Mouse (Mus musculus) midbrain, embryonic 13.5 days (tissue): Measurements from ENCODE around the gene Dpm1. TPM values are rescaled to one million over a fixed set of nuclear protein-coding genes. Genes with fewer than 3 reads are reported as not detected.

Experiments used
- ATAC-seq: fragments of 200-750 bp; cut with Nextera tagmentation; 2 replicates; pipeline ENCODE4 v1.8.0; 2017; ENCODE audit warnings: mild to moderate bottlenecking, moderate TSS enrichment, moderate library complexity
- H3K27ac ChIP-seq: fragments of 300-500 bp; sonication (generic); 2 replicates; pipeline ENCODE4 v1.5.1; 2015; ENCODE audit warnings: inconsistent platforms, mild to moderate bottlenecking, moderate library complexity
- H3K27me3 ChIP-seq: fragments of 300-500 bp; sonication (generic); 2 replicates; pipeline ENCODE4 v1.6.1; 2015; ENCODE audit warnings: mild to moderate bottlenecking, inconsistent platforms
- H3K36me3 ChIP-seq: fragments of 300-500 bp; sonication (generic); 2 replicates; pipeline ENCODE4 v1.6.1; 2015; ENCODE audit warnings: mild to moderate bottlenecking, inconsistent platforms
- H3K4me1 ChIP-seq: fragments of 300-500 bp; sonication (generic); replicated peaks from 2 replicates; pipeline ENCODE4 v1.6.1; 2015; ENCODE audit warnings: inconsistent platforms
- H3K4me2 ChIP-seq: fragments of 300-500 bp; sonication (generic); replicated peaks from 2 replicates; pipeline ENCODE4 v1.6.1; 2015; ENCODE audit warnings: moderate library complexity, mild to moderate bottlenecking, inconsistent platforms
- H3K4me3 ChIP-seq: fragments of 300-500 bp; sonication (generic); replicated peaks from 2 replicates; pipeline ENCODE4 v1.5.1; 2015; ENCODE audit warnings: mild to moderate bottlenecking, inconsistent platforms
- H3K9ac ChIP-seq: fragments of 300-500 bp; sonication (generic); replicated peaks from 2 replicates; pipeline ENCODE4 v1.6.1; 2015; ENCODE audit warnings: mild to moderate bottlenecking, inconsistent platforms
- H3K9me3 ChIP-seq: fragments of 300-500 bp; sonication (generic); 2 replicates; pipeline ENCODE4 v1.6.1; 2016; ENCODE audit warnings: mild to moderate bottlenecking, inconsistent platforms
- WGBS: fragments of 180-500 bp; shearing (Covaris S2); methylation state at CpG from one replicate; pipeline ENCODE4 v1.1.7; 2015; 5-methylcytosine and 5-hydroxymethylcytosine counted together
- polyA plus RNA-seq: library from polyadenylated mRNA; unstranded; fragments of >200 nt; fragmentation: Nextera tagmentation; extraction: Ambion mirVana; gene quantifications from 2 replicates; pipeline ENCODE4 v1.2.1, GENCODE M21; 2015

Dpm1 gene
- polyA plus RNA-seq, 1 experiment from 2014 or later, result 68.0 TPM

DNA sequence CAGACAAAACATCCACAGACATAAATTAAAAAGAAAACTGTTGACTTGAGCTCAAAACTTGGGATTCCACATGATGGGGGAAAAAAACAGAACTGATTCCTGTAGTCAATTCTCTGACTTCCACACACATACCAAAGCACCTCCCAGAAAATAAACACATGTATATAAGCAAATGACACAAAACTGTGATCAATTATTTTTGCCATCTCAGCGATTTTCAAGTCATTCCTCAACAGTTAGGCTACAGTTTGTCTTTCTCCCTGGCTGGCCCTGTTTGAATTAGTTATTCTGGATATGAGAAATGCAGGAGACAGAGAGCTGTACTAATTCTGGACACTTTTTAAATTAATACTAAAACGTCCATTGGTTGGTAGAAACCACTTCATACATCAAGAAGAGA lies 36.7 kb downstream of the Dpm1 start:
- no peak overlapping the region for H3K27ac ChIP-seq
- peaks cover 81% of the 10 kb centered on the region for H3K4me1 ChIP-seq
- no peak overlapping the region for H3K4me2 ChIP-seq
- ATAC-seq, result no peak
- H3K27me3 ChIP-seq, result no peaks in the 10 kb centered on the region
- no peak overlapping the region for H3K9ac ChIP-seq
- H3K36me3 ChIP-seq, result peaks cover 23% of the 10 kb centered on the region; the same call in 1 of the 2 replicates
- no peak overlapping the region for H3K4me3 ChIP-seq
- 84% methylated on average over 2 of the region's 2 CpGs for WGBS
- H3K9me3 ChIP-seq, result no peaks in the 10 kb centered on the region

GRCm38 (mm10) chr2:168191856-168192255 lies 38.5 kb downstream of the Dpm1 start:
- peaks cover 70% of the 10 kb centered on the region for H3K4me1 ChIP-seq

DNA sequence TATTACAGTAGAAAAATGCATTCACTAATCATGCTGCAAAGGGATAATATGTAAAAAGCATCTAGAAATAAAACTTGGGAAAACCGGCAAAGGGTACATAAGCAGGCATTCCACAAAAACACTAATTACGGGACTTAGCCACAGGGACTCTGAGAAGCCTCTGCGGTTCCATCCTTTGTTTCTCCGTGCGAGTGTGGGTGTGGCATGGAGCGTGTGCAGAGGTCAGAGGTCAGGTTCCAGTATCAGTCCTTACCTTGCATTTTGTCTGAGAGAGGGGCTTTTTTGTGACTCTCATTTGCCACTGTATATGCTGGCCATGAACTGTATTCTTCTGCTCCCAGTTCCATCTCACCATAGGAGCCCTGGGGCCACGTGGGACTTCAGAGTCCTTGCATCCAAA lies 54.4 kb downstream of the Dpm1 start:
- ATAC-seq, result no peak
- no peak overlapping the region for H3K27ac ChIP-seq
- no peak overlapping the region for H3K9ac ChIP-seq
- H3K27me3 ChIP-seq, result no peaks in the 10 kb centered on the region
- 36% methylated on average over 7 of the region's 7 CpGs for WGBS
- peaks cover 27% of the 10 kb centered on the region for H3K36me3 ChIP-seq
- no peak overlapping the region for H3K4me3 ChIP-seq
- H3K9me3 ChIP-seq, result no peaks in the 10 kb centered on the region
- no peak overlapping the region for H3K4me2 ChIP-seq
- no peaks in the 10 kb centered on the region for H3K4me1 ChIP-seq

More at GRCm38 (mm10) chr2:168191856-168192255, 38.5 kb downstream of the Dpm1 start:
- Histone ChIP-seq H3K36me3 (peaks cover 29% of the 10 kb centered on the region), H3K4me2 (no peak overlapping the region), H3K9ac (no peak overlapping the region), H3K27me3 (no peaks in the 10 kb centered on the region), H3K27ac (no peak overlapping the region), H3K4me3 (no peak overlapping the region), H3K9me3 (no peaks in the 10 kb centered on the region)
- ATAC-seq, result no peak
- WGBS, result 93% methylated on average over 2 of the region's 2 CpGs

- Histone ChIP-seq H3K9me3 (no peaks in the 10 kb centered on the region), H3K27ac (no peak overlapping the region), H3K4me2 (peak overlapping the region; percentile 20; the same call in 1 of the 2 replicates), H3K4me3 (no peak overlapping the region), H3K27me3 (no peaks in the 10 kb centered on the region), H3K4me1 (peaks cover 21% of the 10 kb centered on the region), H3K9ac (no peak overlapping the region), H3K36me3 (peaks cover 9% of the 10 kb centered on the region)
- no peak for ATAC-seq
- 8% methylated on average over 13 of the region's 13 CpGs for WGBS
These were observed 60.2 kb downstream of the Dpm1 start for GRCm38 (mm10) chr2:168170167-168170685.

DNA sequence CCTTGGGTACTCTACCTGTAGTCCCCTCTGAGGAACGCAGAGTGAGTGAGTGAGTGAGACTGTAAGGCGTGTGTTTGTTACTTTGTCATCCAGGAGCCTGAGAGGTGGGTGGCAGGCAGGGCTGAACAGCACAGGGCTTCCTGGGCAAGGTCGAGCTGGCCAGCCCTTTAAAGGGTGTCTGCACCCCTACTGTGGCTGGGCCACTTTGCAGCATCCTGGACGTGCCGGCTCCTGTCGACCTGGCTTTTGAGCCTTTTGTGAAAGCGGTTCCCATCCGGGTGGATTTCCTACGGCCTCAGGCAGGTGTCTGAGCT lies 60.6 kb downstream of the Dpm1 start:
- 0 out of 2 replicates have a peak, but pooled peaks have one; percentile 21 for ATAC-seq
- H3K27ac ChIP-seq, result no peak overlapping the region
- H3K4me1 ChIP-seq, result peaks cover 21% of the 10 kb centered on the region
- H3K27me3 ChIP-seq, result no peaks in the 10 kb centered on the region
- H3K9ac ChIP-seq, result no peak overlapping the region
- WGBS, result 3% methylated on average over 9 of the region's 9 CpGs
- H3K4me2 ChIP-seq, result peak overlapping the region; percentile 20; the same call in 1 of the 2 replicates
- H3K36me3 ChIP-seq, result peaks cover 5% of the 10 kb centered on the region
- H3K9me3 ChIP-seq, result no peaks in the 10 kb centered on the region
- H3K4me3 ChIP-seq, result no peak overlapping the region

DNA sequence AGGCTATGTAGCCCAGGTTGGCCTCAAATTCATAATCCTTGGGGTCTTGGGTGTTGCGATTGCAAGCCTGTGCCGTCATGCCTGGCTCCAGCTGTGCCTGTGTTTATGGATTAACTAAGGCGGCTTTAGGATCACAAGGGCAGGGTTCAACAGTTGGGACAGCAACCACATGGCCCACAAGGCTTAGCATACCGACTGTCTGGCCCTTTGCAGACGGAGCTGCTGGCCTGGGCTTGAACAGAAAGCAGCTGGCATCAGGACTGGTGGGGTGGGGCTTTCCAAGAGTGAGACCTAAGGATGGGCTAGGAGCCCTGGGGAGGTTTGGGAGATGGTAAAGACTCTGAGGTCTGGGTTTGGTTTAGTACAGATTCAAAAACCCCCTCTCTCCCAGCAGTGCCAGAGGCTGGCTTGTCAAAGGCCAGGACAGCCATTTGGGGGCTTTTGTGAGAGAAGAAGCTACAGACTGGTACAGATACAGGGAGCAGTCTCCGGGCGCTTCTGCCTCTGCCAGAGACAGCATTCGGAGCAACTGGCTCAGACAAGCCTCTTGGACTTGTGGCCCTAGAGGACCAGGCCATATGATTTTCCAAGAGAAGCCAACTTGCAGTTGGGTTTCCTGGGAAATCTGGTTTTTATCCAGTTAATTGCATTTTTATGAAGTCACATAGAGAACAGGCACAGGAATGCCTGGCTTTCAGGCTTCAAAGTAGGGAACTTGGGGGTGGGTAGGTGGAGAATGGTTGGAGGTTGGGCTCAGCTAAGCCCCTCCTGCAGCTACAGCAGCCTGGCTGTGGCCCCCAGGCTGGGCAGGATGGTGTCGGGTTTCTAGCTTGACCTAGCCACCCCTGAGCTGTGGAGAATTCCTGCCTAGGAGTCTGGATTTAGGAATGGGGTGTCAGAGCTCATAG lies 61.2 kb downstream of the Dpm1 start:
- Histone ChIP-seq H3K4me3 (no peak overlapping the region), H3K27me3 (no peaks in the 10 kb centered on the region), H3K36me3 (peaks cover 5% of the 10 kb centered on the region), H3K4me1 (peaks cover 21% of the 10 kb centered on the region), H3K9ac (no peak overlapping the region), H3K9me3 (no peaks in the 10 kb centered on the region), H3K27ac (no peak overlapping the region), H3K4me2 (no peak overlapping the region)
- WGBS, result 27% methylated on average over 9 of the region's 9 CpGs
- ATAC-seq, result 0 out of 2 replicates have a peak, but pooled peaks have one; percentile 5

DNA sequence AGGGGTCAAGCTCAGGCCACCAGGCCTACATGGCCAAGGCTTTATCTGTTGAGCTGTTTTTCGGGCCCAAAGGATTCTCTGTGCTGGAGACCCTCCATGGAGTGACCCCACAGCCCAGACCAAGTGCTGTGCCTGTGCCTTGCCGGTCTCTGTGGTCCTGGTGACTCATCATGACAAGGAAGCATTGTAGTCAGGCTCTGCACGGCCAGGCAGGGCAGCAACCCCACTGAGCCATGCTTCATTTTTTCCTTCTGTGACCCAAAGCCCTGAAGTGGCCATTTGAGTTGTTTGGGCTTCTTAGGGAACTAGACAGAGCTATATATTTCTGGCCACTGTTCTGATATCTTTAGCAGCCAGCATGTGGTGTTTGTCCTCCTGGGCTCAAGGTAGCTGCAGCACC lies 62.6 kb downstream of the Dpm1 start:
- no peak for ATAC-seq
- H3K36me3 ChIP-seq, result no peaks in the 10 kb centered on the region
- H3K27ac ChIP-seq, result no peak overlapping the region
- H3K9ac ChIP-seq, result no peak overlapping the region
- peaks cover 21% of the 10 kb centered on the region for H3K4me1 ChIP-seq
- H3K27me3 ChIP-seq, result no peaks in the 10 kb centered on the region
- no peak overlapping the region for H3K4me2 ChIP-seq
- H3K4me3 ChIP-seq, result no peak overlapping the region
- H3K9me3 ChIP-seq, result no peaks in the 10 kb centered on the region
- 58% methylated on average over 3 of the region's 3 CpGs for WGBS

DNA sequence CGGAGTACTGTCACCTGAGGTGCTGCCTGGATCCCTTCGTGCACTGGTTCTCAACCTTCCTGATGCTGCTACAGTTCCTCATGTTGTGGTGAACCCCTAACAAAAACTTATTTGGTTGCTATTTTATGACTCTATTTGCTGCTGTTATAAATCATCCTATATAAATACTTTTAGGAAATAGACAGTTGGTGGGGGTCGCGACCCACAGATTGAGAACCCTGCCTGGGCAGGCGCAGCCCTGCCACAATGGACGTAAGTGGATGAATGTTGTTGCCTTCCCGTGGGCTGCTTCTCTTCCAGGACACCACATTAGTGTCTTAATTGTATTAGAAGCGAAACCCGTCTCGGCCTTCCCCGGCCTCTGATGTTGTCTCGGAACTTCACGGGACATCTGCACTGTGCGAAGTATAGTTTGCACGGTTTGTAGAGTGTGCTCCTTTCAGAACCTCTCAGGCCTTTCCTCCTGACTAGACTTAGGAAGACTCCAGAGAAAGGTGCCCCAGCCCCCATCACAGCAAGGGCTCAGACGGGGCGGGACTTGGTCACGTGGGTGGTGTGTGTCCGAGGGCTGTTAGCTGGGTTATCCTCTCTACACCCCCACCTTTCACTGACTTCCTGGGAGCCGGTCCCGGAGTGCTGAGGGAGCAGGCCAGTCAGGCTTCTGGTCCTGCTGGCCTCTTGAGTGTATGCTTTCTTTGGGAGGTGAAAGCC lies 63.5 kb downstream of the Dpm1 start:
- Histone ChIP-seq H3K27me3 (no peaks in the 10 kb centered on the region), H3K9me3 (no peaks in the 10 kb centered on the region), H3K9ac (no peak overlapping the region), H3K4me3 (no peak overlapping the region), H3K4me1 (peaks cover 23% of the 10 kb centered on the region), H3K27ac (no peak overlapping the region), H3K4me2 (no peak overlapping the region), H3K36me3 (no peaks in the 10 kb centered on the region)
- no peak for ATAC-seq
- WGBS, result 51% methylated on average over 21 of the region's 21 CpGs

DNA sequence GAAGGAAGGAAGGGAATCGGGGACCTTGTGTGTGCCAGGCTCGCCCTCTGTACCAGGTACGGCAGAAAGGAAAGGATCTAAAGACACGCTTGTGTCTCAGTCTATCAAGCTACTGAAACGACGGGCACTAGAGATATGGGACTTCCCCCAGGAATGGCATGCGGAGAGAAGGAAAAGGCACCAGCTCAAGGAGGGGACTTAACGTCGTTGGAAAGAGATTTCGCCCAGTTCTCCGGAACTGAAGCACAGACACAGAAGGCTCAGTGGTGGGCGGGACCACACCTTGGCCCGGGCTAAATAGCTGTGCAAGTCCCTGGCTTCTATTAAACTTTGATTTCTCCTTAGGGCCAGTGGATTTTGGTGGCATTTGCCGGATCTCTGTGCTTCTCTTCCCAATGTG lies 68.4 kb downstream of the Dpm1 start:
- 10% methylated on average over 14 of the region's 14 CpGs for WGBS

GRCm38 (mm10) chr2:168161514-168161971 lies 68.8 kb downstream of the Dpm1 start:
- Histone ChIP-seq H3K4me2 (peak overlapping the region; percentile 41), H3K9ac (peak overlapping the region; percentile 49; the same call in 1 of the 2 replicates), H3K4me1 (peaks cover 20% of the 10 kb centered on the region), H3K36me3 (no peaks in the 10 kb centered on the region), H3K27me3 (0 out of 2 replicates have a peak, but pooled peaks cover 11% of the 10 kb centered on the region), H3K9me3 (no peaks in the 10 kb centered on the region), H3K4me3 (peak overlapping the region; percentile 16), H3K27ac (no peak overlapping the region)
- 3% methylated on average over 11 of the region's 11 CpGs for WGBS
- ATAC-seq, result peak; percentile 44

More for the DNA sequence above, 68.4 kb downstream of the Dpm1 start:
- Histone ChIP-seq H3K4me3 (peak overlapping the region; percentile 16), H3K36me3 (no peaks in the 10 kb centered on the region), H3K27me3 (0 out of 2 replicates have a peak, but pooled peaks cover 11% of the 10 kb centered on the region), H3K4me2 (peak overlapping the region; percentile 41), H3K4me1 (peaks cover 21% of the 10 kb centered on the region), H3K27ac (no peak overlapping the region), H3K9ac (no peak overlapping the region), H3K9me3 (no peaks in the 10 kb centered on the region)
- no peak for ATAC-seq

- H3K27ac ChIP-seq, result no peak overlapping the region
- H3K4me2 ChIP-seq, result no peak overlapping the region
- no peak overlapping the region for H3K9ac ChIP-seq
- no peaks in the 10 kb centered on the region for H3K36me3 ChIP-seq
- H3K9me3 ChIP-seq, result no peaks in the 10 kb centered on the region
- no peak overlapping the region for H3K4me3 ChIP-seq
- 83% methylated on average over 9 of the region's 9 CpGs for WGBS
- 0 out of 2 replicates have a peak, but pooled peaks cover 11% of the 10 kb centered on the region for H3K27me3 ChIP-seq
- ATAC-seq, result no peak
- peaks cover 27% of the 10 kb centered on the region for H3K4me1 ChIP-seq
These were observed 69.9 kb downstream of the Dpm1 start for GRCm38 (mm10) chr2:168160370-168160930.
